Mouse (Mus musculus): ENCODE data around the gene Jpt2.

DNA sequence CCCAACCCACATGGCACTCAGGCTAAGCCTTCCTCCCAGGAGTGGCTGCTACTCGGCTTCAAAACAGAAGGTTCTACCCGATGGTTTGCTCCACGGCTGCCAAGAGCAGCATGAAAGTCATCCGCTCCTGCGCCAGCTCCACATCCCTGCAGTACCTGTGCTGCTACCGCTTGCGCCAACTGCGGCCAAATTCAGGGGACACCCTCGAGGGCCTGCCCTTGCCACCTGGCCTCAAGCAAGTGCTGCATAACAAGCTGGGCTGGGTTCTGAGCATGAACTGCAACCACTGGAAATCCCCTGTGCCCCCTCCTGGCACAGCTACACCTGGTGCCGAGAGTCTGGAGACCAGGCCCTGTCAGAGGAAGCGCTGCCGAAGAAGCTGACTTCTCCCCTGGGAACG lies 69.2 kb downstream of the Jpt2 start:
- TF ChIP-seq CTCF (IDR thresholded peaks at IDR 0.05; ENCODE audit: extremely low read depth, insufficient read depth, insufficient read length, insufficient replicate concordance), result no peak
- TF ChIP-seq POLR2A (IDR thresholded peaks at IDR 0.05; ENCODE audit: low read depth, low read length), result no peak

All from spleen, adult 2 months (tissue).